Mouse (Mus musculus): ENCODE results near the gene Bpifc.

- TF ChIP-seq EP300 (IDR thresholded peaks at IDR 0.05; ENCODE audit: low read depth) (no peak), CTCF (IDR thresholded peaks at IDR 0.05; ENCODE audit: low read depth) (no peak)
These were observed 11.5 kb upstream of the Bpifc start for GRCm38 (mm10) chr10:86023149-86023548.
